Mouse (Mus musculus): ENCODE results near the gene 9030025P20Rik. TPM values are rescaled to one million over a fixed set of nuclear protein-coding genes. Genes with fewer than 3 reads are reported as not detected.
"Not testable (repeated sequence)": the region's sequence is repeated elsewhere in the genome, so short reads cannot be mapped to it uniquely, and the experiment has no call there.

9030025P20Rik gene
- total RNA-seq (2022): 1 to 10 TPM; 1.8 to 3.7 (median 2.1) TPM

DNA sequence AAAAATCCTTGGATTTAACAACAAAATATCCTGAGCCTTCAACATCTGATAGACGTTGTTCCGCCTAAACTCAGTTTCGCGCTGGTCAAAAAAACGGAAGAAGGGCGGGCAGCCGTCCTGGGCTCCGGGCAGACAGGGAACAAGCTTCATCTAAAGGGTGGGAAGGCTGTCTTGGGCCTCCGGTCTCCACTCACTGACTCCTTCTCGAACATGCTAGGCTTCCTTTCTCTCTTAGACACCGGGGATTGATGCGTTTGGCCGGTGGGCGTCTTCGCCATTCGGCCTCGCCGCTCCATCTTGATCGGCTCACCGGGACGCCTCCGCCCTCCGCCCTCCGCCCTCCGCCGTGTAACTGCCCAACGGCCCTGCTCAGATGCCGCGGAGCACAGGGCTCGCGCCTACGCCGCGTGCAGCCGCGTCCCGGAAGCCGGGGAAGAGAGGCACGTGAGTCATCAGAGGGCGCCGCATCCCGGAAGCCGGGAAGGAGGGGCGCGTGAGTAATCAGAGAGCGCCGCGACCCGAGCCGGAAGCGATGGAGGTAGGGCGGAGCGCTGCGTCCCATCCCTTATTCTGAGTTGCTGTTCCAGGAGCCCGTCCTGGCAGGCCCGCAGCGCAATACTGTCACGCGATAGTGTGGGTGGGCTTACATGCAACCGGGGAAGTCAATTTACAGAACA is at the start of gene 9030025P20Rik, which contains the start of gene Gm3417:
Gene 9030025P20Rik, plus strand, starts transcription at position 107 of the 677 bp plus-strand sequence.
Gene Gm3417, minus strand, starts transcription at position 429 of the 677 bp plus-strand sequence.
- DNase-seq (ENCODE audit: low spot score in 2 of 2): not testable (repeated sequence)

DNA sequence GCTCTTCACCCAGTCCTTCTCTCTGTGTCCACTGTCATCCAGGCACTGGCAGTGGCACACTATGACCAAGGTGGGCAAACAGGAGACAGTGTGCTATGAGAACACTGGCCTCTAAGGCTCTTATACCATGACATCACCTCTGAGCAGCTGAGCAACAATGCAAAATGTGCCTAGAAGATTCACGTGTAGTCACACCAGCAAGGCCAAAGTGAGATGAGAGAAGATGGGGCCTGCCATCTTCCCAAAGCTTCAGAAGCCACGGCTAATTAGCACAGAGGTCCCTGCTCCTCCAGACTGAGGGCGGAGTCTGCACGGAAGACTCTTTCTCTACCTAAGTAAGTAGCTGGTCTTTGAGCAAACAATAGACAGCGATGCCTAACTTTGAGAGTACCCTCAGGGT is 49.6 kb upstream of the 9030025P20Rik start:
- DNase-seq (ENCODE audit: low spot score in 2 of 2): no peak

DNA sequence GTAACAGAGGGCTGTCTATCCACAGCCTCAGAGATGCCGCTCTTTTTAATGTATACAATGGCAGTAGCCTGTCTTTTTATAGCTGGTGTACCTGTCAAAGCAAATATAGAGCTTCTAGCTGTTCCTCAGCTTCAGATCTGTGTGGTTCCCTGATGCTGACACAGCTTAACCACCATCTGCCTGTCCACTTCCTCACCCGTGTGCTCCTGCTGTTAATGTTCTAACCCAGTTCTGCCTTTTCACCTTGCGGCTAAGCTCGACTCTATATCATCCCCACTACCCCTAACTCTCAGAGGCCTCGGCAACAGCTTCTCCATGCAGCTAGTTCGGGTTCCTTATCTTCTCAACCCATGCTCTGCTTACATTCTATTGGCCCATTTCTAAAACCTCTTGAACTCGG is 47.6 kb upstream of the 9030025P20Rik start:
- DNase-seq (ENCODE audit: low spot score in 2 of 2): no peak

DNA sequence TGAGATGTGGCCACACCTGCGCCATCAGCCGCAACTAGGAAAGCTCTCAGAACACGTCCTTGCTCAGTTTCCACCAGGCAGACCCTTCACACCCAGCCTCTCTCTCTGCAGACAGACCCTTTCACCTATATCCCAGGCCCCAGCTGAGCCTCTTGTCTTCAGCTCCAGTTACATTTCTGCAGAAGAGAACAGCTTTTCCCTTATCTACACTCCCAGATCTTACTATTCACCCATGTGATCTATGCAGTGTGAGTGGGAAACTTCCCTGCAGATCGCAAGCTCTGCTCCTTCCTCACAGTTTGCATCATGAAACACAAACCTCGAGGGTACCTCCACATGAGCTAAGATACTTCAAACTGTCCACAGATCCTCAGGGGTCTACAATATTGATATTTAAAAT is 46.8 kb upstream of the 9030025P20Rik start:
- no peak for DNase-seq (ENCODE audit: low spot score in 2 of 2)

DNA sequence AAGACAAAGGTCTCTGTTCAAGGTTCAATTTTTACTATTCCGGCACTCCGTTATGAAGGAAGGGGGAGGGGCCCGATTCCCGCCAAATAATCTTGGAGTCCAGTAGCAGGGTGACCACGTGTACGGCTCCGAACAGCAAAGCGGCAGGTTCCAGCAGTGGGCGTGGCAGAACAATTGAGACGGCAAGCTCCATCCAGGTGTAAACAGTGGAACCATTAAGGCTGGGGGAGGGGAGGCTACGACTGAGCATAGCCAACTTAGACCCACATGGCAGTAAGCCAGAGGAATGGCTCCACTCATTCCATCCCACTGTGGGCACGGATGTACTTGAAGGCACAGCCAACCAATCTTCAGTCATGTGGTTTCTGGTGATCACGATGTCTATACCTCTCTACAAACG is 43.0 kb upstream of the 9030025P20Rik start:
- DNase-seq (ENCODE audit: low spot score in 2 of 2): not testable (repeated sequence)

DNA sequence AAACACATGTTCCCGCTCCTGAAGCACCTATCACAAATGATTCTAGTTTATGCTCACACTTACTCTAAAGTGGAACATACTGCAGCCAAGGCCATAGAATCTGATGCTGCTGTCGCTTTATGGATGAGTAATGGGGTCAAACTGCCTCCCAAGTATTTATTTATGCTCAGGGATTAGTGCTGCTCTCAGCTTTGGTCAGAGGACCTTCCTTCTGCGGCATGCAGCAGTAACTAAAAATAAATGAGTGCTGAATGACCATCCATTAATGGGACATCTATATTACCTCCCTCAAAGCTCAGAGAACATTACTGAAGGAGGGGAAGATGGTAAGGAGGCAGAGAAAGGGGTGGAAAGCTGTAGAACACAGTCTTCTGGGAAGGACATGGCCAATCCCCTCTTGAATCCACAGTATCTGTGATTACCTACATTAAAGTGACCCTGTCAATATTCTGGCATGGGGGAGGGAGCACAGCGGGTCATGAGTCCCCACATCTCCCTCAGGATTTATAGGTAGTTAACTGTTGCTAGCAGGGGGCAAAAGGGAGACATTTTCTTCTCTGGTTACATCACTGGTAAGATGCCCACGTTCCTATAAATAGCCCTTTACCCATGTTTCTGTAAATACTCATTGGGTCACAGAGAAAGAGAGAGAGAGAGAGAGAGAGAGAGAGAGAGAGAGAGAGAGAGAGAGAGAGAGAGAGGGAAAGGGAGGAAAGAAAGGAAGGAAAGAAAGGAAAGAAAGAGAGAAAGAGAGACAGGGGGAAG is 42.2 kb upstream of the 9030025P20Rik start:
- DNase-seq (ENCODE audit: low spot score in 2 of 2): no peak

DNA sequence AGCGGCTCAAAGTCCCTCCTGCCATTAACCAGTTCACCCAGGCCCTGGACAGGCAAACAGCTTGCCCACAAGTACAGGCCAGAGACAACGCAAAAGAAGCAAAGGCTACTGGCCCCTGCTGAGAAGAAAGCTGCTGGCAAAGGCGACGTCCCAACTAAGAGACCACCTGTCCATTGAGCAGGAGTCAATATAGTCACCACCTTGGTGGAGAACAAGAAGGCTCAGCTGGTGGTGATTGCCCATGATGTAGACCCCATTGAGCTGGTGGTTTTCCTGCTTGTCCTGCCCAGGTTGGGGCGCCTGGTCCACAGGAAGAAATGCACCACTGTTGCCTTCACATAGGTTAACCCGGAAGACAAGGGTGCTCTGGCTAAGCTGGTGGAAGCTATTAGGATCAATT is 36.1 kb upstream of the 9030025P20Rik start:
- DNase-seq (ENCODE audit: low spot score in 2 of 2): not testable (repeated sequence)

DNA sequence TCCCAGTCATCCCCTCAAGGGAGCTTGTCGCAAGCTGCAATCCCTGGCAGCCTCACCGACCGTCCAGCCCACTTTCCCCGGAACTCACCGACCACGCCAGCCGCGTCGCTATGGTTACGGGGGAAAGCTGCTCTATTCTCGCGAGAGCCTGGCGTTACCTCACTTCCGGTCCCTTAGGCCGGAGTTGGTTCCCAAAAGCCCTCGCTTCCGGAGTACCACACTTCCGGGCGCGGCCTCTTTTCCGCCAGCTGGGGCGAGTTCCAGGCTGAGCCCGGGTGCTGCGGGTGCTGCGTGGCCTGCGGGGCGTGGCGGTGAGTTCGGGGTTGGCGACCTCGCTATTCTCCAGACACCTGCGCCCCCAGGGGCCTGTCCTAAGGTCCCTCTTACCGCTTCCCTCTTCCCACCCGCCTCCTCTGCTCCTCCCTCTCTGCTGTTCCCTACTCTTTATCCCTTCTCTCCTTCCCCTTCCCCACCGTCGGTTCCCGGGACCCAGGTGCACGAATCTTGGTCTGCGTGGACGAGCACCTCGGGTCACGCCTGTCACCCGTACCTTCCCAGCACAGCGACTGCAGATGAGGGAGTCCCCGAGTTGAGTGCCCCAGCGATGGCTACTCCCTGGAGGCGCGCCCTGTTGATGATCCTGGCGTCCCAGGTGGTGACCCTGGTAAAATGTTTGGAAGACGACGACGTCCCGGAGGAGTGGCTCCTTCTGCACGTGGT is 35.1 kb upstream of the 9030025P20Rik start, which contains the start of the genes Wdr27 and 1600012H06Rik:
Gene Wdr27, minus strand, starts transcription at position 150 of the 720 bp plus-strand sequence.
Gene 1600012H06Rik, plus strand, starts transcription at position 176 of the 720 bp plus-strand sequence.
- peak; percentile 97 for DNase-seq (ENCODE audit: low spot score in 2 of 2)

DNA sequence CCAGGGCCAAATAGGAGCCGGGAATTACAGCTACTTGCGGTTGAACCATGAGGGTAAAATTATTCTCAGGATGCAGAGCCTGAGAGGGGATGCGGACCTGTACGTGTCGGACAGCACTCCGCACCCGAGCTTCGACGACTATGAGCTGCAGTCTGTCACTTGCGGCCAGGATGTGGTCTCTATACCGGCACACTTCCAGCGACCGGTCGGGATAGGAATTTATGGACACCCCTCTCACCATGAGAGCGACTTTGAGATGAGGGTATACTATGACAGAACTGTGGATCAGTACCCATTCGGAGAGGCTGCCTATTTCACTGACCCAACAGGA is 34.6 kb upstream of the 9030025P20Rik start:
- DNase-seq (ENCODE audit: low spot score in 2 of 2): no peak

DNA sequence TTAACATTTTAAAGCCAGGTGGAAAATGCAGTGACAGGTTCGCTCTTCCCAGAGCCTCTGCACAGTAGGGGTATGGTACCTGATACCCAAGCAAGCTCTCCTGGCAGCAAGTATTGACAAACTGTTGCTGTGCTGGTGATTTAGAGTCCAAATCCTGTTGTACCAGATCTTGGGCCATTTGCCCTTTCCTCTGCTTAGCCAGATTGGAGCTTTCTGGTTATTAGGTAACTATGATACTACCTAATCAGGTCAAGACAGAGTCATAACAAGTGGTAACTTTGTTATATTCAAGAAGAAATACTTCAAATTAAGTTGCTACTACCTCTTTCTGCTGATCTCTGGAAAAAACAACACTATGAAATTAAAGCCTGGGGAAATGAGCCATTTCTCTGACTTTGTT is 33.7 kb upstream of the 9030025P20Rik start:
- DNase-seq (ENCODE audit: low spot score in 2 of 2): no peak

DNA sequence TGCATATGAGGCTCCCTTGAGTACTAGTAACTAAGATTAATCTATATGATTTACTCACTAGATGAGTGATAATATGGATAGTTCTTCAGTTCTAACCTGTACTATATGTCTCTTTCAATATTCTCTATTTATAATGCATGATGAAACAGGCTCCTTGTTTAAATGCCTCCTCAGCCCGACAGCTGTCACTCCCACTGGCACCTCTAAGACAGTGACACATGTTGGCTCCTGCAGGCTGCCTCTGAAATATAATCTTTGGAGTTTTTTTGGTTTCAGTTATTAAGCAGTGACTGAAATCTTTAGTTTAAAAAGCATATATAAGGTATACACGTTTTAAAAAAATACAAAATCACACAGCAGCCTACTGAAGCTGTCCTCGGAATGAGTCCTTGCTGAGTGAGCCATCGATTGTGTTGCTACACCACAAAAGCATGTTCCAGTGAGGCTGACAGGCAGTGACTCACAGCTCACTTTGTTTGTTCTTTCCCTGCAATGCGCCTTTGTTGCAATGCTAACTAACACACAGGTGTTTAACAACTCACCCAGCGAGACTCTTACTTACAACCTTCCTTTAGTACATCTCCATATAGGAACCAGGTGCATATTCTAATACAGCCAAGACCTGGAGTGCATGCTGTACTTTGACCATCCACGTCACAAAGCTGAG is 29.0 kb upstream of the 9030025P20Rik start:
- DNase-seq (ENCODE audit: low spot score in 2 of 2): no peak

DNA sequence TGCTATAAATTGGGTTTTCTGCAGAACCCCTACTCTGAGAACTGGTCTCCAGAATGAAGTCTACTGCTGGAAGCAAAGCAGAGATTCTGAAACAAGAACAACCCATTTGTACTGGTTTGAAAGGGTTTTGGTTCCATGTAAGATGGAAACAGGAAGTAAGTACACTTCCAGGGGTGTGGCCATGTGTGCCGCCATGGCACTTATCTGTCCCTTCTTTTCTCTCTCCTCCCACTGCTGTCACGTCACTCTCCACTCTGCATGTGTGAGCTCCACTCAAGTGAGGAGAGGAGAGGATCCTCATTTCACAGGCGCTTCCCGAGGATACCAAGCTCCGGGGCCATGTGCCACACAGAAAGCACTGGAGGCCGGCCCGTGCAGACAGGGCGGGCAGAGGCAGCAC is 24.8 kb upstream of the 9030025P20Rik start:
- no peak for DNase-seq (ENCODE audit: low spot score in 2 of 2)

DNA sequence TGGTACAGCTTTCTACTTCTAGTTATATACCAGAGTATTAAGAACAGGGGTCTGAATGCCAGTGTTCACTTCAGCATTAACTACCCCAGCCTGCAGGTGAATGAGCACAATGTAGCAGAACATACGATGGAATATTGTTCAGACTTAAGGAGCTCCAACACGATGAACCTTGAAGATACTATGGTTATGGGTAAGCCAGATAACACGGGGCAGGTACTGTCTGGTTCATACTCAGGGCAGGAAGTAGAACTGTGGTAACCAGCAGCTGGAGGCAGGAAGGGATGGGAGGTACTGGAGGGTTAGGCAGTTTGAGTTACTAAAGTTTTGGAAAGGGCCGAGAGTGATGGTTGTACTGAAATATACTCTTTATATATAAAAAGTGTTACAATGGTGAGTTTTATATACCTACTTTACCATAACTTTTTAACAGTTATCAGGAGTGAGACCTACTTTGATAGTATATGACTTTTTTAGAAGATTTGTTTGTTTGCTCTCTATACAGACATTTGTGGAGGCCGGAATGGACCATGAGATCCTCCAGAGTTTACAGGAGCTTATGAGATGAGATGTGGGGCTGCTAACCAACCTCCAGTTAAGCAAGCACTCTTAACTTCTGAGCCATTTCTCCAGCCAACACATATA is 19.5 kb upstream of the 9030025P20Rik start:
- no peak for DNase-seq (ENCODE audit: low spot score in 2 of 2)

DNA sequence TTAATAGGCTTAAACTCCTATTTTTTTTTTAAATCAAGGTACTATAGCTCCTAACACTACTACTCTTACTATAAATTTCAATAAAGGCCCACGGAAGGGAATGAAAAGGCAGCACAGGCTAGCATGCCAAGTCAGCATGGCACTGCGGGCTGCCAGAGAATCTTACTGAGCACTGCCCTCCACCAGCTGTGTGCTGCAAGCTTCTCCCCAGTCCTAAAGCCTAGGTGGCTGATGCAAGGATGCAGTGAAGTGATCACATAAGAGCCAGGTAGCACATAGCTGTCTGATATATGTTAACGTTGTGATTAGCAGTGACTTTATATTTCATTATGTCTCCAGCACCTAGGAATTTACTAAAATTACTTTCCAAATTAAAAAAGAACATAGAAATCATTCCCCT is 18.3 kb upstream of the 9030025P20Rik start:
- DNase-seq (ENCODE audit: low spot score in 2 of 2): no peak

DNA sequence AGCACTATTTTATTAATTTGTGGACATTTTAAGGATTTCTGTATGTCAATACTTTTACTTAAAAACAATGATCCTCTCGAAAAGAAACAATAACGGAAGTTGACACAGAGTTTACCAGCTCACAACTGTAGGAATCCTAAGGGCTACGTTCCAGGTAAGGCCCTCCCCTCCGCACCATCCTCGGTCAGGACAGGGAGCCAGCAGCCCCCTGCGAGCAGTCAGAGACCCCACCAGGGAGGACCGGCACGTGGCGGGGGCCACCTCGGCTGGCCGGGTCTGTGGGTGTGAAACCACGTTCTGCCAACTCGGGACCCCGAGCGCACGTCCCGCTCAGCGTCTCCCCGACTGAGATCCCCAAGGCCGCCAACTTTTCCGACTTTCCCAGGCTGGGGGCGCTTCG is 17.7 kb upstream of the 9030025P20Rik start:
- no peak for DNase-seq (ENCODE audit: low spot score in 2 of 2)

DNA sequence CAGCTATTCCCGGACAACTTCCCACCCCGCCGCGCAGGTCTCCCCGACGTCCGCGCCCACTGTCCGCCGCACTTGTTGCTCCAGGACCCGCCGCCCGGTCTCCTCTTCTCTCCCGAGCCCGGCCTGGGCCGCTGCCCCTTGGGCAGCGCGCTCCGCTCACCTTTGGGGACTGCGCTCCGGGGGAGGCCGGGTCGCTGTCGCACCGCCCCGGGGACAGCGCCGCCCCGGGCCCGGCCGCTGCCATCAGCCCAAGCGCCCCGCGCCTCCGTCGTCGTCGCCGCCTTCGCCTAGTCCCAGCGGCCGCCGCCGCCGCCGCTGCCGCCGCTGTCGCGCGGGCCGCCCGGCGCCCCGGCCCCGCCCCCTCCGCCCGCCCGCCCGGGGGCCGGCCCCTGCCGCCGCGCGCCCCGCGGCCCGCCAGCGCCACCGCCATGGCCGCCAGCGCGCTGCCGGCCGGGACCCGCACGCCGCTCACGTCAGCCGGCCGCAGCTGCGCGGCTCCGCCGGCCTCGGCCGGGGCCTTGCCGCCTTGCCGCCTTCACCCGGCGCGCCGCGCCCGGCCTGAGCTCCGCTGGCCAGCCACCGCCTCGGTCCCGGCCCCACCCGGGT is 17.2 kb upstream of the 9030025P20Rik start, which contains the start of gene Phf10:
Gene Phf10, minus strand, starts transcription at position 323 of the 606 bp plus-strand sequence.
- DNase-seq (ENCODE audit: low spot score in 2 of 2): peak in 1 of 2 experiments; percentile 10

DNA sequence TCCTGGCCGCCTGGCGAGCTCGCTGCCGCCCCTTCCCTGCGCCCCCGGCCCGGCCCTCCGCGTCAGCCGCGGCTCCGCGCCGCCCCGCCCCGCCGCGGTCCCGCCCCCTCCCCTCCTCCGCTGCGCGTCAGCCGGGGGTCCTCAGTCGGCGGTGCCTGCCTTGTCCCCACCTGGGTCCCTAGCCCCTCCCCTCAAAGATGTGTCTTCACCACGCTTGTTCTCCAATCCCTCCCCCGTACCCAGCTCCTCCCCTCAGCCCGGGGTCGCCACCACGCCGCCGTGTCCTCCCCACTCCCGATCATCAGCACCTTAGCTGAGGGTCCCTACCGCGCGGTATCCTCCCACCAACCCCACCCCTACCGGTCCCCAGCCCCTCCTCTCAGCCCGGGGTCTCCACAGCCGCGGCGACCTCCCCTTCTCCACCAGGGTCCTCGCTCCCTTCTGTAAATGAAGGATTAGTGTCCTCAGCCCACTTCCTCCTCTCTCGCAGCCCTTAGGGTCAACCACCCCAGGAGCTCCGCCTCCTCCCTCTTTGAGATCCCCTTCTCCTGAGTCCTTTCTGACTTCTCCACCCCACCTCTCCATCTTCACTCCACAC is 16.6 kb upstream of the 9030025P20Rik start:
- not testable (repeated sequence) for DNase-seq (ENCODE audit: low spot score in 2 of 2)

DNA sequence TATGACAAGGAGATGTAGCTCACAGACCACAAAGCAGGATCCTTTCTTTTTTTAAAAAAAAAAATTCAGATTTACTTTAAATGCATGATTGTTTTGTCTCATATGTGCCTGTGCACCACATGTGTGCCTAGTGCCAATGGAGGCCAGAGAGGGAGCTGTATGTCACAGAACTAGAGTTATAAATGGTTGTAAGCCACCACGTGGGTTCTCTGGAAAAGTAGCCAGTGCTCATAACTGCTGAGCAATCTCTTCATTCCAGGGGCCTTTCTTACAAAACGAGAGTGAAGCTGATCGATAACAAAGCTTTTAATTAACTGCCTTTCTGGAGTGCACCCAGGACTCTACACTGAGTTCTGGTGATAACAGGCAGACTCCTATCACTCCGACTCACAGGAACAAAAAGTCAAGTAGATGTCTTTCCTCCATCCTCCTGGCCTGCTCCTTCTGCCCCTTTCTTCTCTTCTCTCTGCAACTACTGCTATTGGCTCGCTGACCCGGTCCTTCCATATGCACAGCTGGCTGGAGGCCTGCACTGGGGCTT is 9.8 kb upstream of the 9030025P20Rik start:
- not testable (repeated sequence) for DNase-seq (ENCODE audit: low spot score in 2 of 2)

DNA sequence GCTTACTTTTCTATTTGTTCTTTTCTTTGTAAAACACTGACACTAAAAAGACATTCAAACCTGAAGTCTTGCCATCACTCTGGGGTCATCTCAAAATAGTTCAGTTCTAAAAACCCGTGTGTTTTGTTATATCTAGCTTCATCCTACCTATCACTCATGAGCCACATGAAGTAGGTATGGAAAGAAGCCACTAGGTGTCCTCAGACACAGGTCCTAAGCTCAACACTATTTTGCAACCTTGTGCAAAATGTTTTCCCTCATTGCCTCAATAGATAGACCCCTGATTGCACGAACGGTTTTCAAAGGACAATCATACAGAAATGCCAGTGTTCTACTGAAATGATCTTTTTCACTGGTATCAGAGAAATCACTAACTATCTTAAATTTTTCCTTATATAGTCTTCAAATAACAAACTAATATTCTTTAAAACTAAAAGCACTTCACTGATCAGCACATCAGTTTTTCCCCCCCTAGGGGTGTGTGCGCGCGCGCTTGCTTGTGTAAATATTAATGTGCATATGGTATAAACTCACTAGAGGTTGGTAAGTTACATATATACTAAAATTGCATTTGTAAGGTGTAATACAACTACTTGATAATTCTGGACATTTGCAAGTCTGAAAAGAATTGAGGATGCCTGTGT is 428 bp upstream of the 9030025P20Rik start:
- DNase-seq (ENCODE audit: low spot score in 2 of 2): not testable (repeated sequence)
